Mouse (Mus musculus): ENCODE data around the gene Slc25a23.
A peak's percentile ranks its signal among the peaks of the same experiment; 100 is the strongest.
"Not testable (repeated sequence)": the region's sequence is repeated elsewhere in the genome, so short reads cannot be mapped to it uniquely, and the experiment has no call there.

Slc25a23 gene

DNA sequence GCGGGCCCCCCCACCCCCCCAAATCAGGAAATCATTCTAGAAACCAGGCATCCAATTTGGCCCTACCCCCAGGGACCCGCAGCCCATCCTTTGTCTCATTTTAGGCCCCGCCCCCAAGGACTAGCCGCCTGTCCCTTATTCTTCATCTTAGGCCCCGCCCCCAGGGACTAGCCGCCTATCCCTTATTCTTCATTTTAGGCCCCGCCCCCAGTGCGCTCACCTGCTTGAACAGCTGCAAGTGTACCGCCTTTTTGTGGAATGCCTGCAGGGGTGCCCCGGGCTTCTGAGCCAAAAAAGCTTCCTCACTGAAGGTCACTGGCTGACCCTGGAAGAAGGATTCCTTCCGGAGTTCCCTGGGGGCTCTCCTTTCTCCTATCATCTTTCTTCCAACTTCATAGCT, 11.0 kb upstream of the Slc25a23 start:
- no peak for DNase-seq

DNA sequence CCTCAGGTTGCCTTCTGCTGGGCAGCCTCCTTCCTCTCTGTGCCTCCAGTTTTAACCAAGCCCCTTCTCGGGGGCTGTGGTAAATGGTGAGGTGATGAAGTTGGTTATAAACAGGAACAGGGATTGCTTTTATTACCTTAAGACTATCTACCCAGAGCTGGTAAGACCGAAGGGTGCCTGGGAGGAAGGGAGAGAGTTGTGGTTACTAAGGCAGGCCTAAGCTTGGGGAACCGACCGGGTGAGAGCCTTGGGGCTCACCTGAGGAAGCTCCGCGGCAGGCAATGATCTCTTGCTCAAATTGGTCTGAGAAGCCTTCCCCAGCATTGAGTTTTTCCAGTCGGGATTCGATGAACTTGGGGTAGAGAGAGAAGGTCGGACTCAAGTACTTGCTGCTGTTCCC, 10.6 kb upstream of the Slc25a23 start:
- no peak for DNase-seq

- no peak for DNase-seq
These were observed 7.2 kb upstream of the Slc25a23 start for GRCm38 (mm10) chr17:57066908-57067307.

GRCm38 (mm10) chr17:57063031-57063430, 3.4 kb upstream of the Slc25a23 start:
- no peak for DNase-seq

GRCm38 (mm10) chr17:57062548-57062947, 2.9 kb upstream of the Slc25a23 start:
- DNase-seq: no peak

- DNase-seq: peak; percentile 52 to 67
These were observed 2.4 kb upstream of the Slc25a23 start for GRCm38 (mm10) chr17:57062011-57062521.

GRCm38 (mm10) chr17:57061069-57061468, 1.4 kb upstream of the Slc25a23 start:
- peak in 1 of 2 experiments; percentile 40 for DNase-seq

GRCm38 (mm10) chr17:57060231-57060801, 653 bp upstream of the Slc25a23 start:
- DNase-seq: peak; percentile 97 to 99

GRCm38 (mm10) chr17:57058891-57059485, 675 bp downstream of the Slc25a23 start, which contains the start of gene Crb3:
Gene Crb3, plus strand, starts transcription at chr17:57059105.
- peak; percentile 62 to 67 for DNase-seq

- DNase-seq: no peak
These were observed 3.4 kb downstream of the Slc25a23 start for GRCm38 (mm10) chr17:57056246-57056645.

- DNase-seq: not testable (repeated sequence)
These were observed 8.0 kb downstream of the Slc25a23 start for GRCm38 (mm10) chr17:57051679-57052078.

DNA sequence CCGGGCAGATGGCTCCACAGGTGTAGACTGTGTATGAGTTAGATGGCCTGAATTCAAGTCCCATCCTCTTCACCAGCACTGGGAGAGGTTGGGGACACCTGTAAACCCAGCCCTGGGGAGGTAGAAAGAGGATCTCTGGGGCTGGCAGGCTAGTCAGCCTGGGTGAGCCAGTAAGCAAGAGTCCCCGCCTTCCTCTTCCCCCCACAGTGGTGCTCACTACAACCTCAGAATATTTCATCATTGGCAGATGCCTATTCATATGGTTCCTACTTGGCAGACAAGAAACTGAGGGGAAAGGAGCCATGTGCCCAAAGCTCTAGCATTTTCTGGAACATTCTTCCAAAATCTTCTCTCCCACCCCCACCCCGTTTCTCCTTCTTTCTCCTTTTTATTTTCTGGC, 10.8 kb downstream of the Slc25a23 start:
- DNase-seq: no peak

DNA sequence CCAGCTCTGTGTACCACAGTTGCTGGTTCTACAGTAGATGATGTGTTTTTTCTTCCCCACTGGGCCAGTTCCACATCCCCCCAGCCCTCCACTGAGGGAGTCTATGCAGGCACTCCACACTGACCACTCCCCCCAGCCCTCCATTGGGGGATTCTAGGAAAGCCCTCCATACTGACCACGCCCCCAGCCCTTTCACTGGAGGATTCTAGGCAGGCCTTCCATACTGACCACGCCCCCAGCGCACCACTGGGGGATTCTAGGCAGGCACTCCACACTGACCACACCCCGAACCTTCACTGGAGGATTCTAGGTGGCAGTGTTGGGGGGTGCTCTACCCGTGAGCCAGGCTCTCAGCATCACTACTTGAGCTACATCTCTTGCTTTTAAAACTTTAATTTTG, 12.3 kb downstream of the Slc25a23 start:
- DNase-seq: no peak

- DNase-seq: no peak
These were observed 18.1 kb downstream of the Slc25a23 start, which contains the start of gene Slc25a41 for GRCm38 (mm10) chr17:57041554-57041953. Gene Slc25a41, minus strand, starts transcription at chr17:57041654.

DNA sequence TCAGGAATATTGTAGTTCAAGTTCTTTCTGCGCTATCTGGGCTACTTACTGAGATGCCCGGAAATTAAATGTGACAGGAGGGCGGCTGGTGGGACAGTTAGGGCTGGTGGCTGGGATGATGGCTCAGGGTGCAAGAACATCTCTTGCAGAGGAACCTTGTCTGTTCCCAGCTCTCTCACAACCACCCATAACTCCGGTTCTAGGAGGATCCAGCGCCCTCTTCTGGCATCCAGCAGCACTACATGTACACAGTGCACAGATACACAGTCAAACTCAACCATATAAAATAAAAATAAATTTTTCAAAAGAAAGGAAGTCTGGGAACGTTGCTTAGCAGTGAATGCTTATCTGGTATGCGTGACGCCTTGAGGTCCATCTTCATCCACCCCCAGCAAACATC, 20.7 kb downstream of the Slc25a23 start:
- DNase-seq: no peak

- peak in 1 of 2 experiments; percentile 36 for DNase-seq
These were observed 26.8 kb downstream of the Slc25a23 start for GRCm38 (mm10) chr17:57032854-57033253.

- peak; percentile 98 to 100 for DNase-seq
These were observed 27.8 kb downstream of the Slc25a23 start for GRCm38 (mm10) chr17:57031661-57032420.

DNA sequence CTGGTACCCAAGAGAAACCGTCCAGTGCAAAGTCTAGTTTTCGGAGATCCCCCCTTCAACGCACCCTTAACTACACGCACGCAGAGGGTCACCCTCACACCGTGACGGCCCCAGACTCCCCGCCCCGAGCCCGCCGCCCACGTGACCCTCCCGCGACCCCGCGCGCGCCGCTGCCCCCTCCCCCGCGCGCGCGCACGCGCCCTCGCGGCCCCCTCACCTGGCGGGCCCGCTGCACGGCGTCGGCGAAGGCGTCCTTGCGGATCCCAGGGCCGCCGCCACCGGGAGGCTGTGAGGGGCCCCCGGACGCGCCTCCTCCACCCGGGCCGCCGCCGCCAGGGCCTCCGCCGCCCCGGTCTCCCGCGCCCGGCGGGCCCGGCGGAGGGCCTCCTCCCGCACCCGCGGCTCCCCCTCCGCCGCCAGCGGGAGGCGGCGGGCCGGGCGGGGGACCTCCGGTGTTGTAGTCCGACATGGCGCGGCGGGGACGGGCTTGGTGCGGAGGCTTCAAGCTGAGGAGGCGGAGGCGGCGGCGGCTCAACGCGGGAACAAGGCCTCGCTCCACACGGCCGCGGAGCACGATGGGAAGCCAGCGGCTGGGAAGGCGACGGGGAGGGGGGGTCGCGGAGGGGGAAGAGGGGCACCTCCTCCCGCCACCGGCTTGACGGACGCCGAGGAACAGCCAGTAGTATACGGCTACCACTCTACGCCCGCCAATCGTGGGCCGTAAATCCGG, 28.6 kb downstream of the Slc25a23 start, which contains the start of gene Khsrp:
Gene Khsrp, minus strand, starts transcription at position 592 of the 730 bp plus-strand sequence.
- DNase-seq: no peak

- DNase-seq: no peak
These were observed 30.0 kb downstream of the Slc25a23 start for GRCm38 (mm10) chr17:57029691-57030090.

- DNase-seq: no peak
These were observed 32.2 kb downstream of the Slc25a23 start for GRCm38 (mm10) chr17:57027471-57027870.

GRCm38 (mm10) chr17:57020960-57021359, 38.7 kb downstream of the Slc25a23 start:
- DNase-seq: no peak

DNA sequence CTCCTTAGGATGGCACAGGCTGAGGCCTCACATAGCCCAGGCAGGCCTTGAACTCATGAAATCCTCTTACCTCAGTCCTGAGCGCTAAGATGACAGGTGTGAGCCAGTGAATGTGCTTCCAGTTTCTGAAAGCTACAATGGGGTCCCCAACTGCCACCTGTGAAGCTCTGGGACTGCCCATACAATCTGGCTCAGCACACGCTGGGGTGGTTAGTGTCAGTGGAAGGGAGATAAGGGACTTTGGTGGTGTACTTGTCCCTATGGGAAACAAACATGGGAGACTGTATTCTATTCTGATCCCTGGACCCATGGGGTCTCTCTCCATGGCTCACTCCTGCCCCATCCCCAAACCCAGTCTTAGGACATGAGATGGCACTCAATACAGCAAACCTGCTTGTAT, 40.0 kb downstream of the Slc25a23 start:
- DNase-seq: no peak

DNA sequence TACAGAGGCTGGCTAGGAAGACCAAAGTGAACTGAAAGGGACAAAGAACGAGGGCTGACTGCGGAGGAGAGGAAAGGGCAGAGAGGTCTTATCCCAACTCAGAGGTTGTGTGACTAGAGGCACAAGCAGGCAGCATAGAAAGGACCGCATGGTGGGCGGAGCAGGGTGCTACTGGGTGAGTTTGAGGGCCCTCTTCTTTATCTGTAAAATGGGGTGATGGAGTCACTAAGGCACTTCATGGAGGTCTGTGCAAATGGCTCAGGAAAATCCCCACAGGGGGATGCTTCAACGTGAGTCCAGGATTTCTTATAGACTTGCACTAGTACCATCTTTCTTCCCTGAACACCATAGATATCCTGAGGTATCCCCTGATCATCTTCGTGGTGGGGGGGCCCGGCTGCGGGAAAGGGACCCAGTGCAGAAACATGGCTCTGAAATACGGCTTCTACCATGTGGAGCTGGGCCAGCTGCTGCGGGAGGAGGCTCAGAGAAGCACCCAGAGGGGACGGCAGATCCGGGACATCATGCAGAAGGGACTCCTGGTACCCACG, 47.3 kb downstream of the Slc25a23 start:
- DNase-seq: peak in 1 of 2 experiments; percentile 26
